Mouse (Mus musculus) lung, adult 2 months (tissue): Measurements from ENCODE around the gene Tnfrsf8. TPM values are rescaled to one million over a fixed set of nuclear protein-coding genes. Genes with fewer than 3 reads are reported as not detected.

ENCODE experiments used
- DNase-seq: peaks from one replicate; pipeline ENCODE4 v3.0.0; 2022
- H3K4me1 ChIP-seq: fragments of 200-500 bp; 2 replicates; pipeline ENCODE4 v1.6.1; 2011; ENCODE audit warnings: low read length; ENCODE audit not compliant: control insufficient read depth, insufficient read depth
- H3K4me3 ChIP-seq: fragments of 200-500 bp; replicated peaks from 2 replicates; pipeline ENCODE3; 2011; ENCODE audit warnings: low read depth, mild to moderate bottlenecking, control low read depth, low read length; ENCODE audit errors: extremely low read depth
- CTCF ChIP-seq: fragments of 200-500 bp; IDR thresholded peaks from 2 replicates; pipeline ENCODE4 v1.5.1; 2011; ENCODE audit warnings: mild to moderate bottlenecking, low read length, control low read depth; ENCODE audit not compliant: insufficient read depth
- POLR2A ChIP-seq: fragments of 200-500 bp; IDR thresholded peaks from 2 replicates; pipeline ENCODE4 v1.6.1; 2011; ENCODE audit warnings: low read depth, mild to moderate bottlenecking, control low read depth, low read length, borderline replicate concordance; ENCODE audit errors: extremely low read depth
- WGBS: fragments of 180-500 bp; shearing (Covaris S2); methylation state at CpG from one replicate; pipeline ENCODE4 v1.1.7; 2018; 5-methylcytosine and 5-hydroxymethylcytosine counted together
- polyA plus RNA-seq: library from polyadenylated mRNA; depleted of rRNA; stranded (reverse); fragments of >200 nt; gene quantifications from 2 replicates; pipeline ENCODE4 v1.2.3, GENCODE M21; 2012

Tnfrsf8 gene
- polyA plus RNA-seq, 1 experiment, result 0.28 TPM

DNA sequence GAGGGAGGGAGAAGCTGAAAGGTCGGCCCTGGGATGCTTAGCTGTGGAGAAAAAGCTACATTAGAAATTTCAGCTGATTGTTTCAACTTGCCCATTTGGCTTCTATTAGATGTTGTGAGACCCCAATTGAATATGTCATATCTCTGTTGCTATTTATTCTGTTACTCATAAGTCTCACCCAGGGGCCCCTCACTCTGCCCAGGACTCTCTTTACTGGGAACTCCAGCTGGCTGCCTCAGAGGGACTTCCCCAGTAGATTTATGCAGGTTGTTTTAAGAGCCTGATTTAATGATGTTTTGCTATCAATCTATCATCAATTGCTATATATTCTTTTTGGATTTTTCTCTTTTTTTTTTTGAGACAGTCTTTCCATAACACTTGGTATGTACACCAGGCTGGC is 21.1 kb upstream of the Tnfrsf8 start:
- WGBS, result 61% methylated on average over 1 of the region's 1 CpGs
- TF ChIP-seq POLR2A (no peak), CTCF (no peak)
- no peak overlapping the region for H3K4me3 ChIP-seq
- no peaks in the 10 kb centered on the region for H3K4me1 ChIP-seq
- DNase-seq, result no peak

DNA sequence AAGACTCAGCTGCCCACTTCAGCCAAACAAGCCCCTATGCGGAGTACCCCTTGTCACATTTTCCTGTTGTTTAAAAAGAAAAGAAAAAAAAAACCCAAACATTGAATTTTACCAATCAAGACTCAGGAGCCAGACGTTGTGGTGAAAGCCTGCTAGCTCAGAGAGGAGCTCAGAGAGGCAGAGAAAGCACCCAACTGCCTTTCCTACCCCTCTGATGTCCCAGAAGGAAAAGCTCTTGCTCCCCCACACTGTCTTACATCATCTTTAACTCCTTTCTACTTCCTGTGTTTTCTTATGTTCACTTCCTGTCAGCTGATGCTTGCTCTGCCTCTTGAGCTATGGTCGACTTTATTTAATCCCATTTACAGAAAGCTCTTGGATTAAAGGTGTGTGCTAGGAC is 8.7 kb upstream of the Tnfrsf8 start:
- TF ChIP-seq CTCF (no peak), POLR2A (no peak)
- 45% methylated on average over 3 of the region's 3 CpGs for WGBS
- Histone ChIP-seq H3K4me1 (no peaks in the 10 kb centered on the region), H3K4me3 (no peak overlapping the region)
- no peak for DNase-seq

DNA sequence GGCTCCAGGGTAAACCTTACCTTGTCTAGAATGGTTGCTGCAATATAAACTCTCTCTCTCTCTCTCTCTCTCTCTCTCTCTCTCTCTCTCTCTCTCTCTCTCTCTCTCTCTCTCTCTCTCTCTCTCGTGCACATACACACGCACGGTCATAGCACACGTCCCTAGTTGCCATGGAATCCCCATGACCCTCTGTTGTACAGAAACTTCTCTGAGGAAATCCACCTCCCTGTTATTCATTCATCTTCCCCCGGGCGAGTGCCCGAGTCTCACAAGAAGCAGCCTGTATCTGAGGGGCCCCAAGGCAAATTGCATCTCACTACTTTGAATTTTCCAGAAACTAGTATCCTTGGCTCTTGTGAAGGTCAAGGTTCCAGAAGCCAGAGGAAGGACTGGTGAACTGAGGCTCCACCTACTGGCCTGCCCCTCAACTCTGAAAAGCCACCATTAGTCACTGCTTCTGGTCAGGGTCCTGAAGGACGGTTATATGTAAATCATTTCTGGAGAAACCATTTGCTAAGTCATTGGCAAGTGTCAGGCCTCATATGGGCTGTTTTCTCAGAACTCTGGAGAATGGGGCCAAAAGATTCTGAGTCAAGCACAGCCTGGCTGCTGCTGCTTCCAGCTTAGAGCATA is 8.1 kb upstream of the Tnfrsf8 start:
- Histone ChIP-seq H3K4me1 (no peaks in the 10 kb centered on the region), H3K4me3 (no peak overlapping the region)
- TF ChIP-seq CTCF (no peak), POLR2A (no peak)
- no peak for DNase-seq
- 68% methylated on average over 8 of the region's 8 CpGs for WGBS

DNA sequence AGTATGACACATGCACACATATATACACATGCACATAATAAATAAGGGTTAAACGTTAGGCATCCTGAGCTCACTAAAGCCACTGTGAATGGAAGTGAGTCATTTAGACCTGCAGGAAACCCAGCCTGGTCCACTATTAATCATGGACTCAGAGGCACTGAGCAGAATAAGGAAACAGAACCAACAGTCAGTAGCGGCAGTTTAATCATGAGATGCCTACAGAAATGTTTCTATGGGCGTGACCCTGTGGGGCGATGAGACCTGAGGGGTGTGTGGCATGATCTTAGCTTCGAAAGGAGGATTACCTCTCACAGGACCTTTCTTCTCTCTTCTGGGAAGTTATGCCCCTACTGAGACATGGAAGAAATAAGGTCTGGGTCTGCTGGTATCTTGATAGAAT is 7.2 kb upstream of the Tnfrsf8 start:
- TF ChIP-seq POLR2A (no peak), CTCF (no peak)
- DNase-seq, result no peak
- H3K4me3 ChIP-seq, result no peak overlapping the region
- WGBS, result 74% methylated on average over 5 of the region's 5 CpGs
- H3K4me1 ChIP-seq, result no peaks in the 10 kb centered on the region

DNA sequence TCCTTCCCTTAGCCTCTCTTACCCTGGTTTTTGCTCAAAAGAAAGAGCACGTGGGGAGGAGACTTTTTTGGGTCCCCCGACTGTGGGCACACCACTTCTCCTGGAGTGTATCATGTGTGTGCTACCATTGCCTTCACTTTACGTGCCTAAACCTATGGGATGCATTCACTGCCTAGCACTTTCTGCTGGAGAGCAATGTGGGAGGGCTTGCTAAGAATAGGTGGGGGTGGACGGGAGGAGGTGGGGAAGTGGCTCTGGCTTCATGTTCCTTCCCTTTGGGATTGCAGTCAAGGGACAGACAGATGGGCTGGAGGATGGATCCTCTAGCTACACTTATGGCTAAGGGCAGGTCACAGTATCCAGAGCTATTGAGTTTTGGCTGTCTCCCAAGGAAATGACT is 5.7 kb upstream of the Tnfrsf8 start:
- no peaks in the 10 kb centered on the region for H3K4me1 ChIP-seq
- WGBS, result 75% methylated on average over 4 of the region's 4 CpGs
- no peak for DNase-seq
- H3K4me3 ChIP-seq, result no peak overlapping the region
- TF ChIP-seq POLR2A (no peak), CTCF (no peak)

DNA sequence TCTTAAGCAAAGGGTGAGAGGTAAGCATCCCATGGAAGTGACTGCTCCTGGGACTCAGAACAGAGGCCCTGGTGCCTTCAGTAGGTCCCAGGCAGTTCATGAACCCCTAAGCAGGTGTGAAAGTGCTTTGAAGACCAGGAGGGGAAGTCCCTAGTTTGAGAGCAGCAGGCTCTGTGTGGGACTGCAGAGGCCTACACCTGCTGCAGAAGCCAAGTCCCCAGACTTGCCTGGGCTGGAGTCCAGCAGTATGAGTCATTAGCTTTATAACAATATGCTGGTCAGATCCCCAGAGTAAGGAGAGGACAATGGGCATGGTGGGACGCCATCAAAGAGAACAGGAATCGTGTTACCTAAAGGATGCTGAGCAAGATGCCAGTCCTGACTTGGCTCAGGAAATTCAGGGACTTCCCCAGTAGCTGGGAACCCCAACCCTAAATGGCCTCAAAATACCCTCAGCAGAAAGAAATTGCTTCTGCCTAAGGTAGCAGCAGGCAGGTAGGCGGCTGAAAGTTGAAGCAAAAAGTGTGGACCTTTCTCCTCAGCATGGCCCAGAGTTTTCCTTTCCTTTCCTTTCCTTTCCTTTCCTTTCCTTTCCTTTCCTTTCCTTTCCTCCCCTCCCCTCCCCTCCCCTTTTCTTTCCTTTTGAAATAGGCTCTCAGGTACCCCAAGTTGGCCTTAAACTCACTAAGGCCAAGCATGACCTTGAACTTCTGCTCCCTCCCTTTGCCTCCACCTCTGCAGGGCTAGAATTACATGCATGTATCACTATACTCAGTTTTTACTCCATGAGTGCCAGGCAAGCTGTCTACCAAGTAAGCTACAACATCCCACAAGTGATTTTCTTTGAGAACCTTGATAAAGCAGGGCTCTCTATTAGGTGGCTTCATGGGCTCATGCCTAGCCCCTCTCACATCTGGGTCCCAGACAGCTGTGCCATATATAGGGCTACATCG is 4.6 kb upstream of the Tnfrsf8 start:
- 50% methylated on average over 4 of the region's 4 CpGs for WGBS
- Histone ChIP-seq H3K4me3 (no peak overlapping the region), H3K4me1 (no peaks in the 10 kb centered on the region)
- DNase-seq, result no peak
- TF ChIP-seq POLR2A (no peak), CTCF (no peak)

DNA sequence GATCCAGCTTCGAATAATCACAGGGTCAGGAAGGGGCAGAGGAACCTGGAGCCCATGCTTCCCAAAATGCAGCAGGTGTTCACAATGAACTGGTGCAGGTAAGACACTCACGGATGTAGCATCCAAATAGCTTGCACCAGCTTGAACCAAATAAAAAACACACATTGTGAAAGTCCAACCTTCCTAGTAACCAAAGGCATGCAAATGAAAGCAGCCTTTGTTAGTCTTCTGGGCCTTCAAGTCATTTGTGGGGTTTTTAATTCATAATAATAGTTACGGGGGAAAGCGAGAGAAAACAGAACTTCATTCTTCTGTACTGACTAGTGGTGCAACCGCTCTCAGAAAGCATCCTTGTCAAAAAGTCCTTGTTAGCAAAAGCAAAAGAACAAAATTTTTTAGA is 1.7 kb upstream of the Tnfrsf8 start:
- 81% methylated on average over 5 of the region's 5 CpGs for WGBS
- DNase-seq, result no peak
- no peak overlapping the region for H3K4me3 ChIP-seq
- no peak for TF ChIP-seq CTCF
- H3K4me1 ChIP-seq, result no peaks in the 10 kb centered on the region

DNA sequence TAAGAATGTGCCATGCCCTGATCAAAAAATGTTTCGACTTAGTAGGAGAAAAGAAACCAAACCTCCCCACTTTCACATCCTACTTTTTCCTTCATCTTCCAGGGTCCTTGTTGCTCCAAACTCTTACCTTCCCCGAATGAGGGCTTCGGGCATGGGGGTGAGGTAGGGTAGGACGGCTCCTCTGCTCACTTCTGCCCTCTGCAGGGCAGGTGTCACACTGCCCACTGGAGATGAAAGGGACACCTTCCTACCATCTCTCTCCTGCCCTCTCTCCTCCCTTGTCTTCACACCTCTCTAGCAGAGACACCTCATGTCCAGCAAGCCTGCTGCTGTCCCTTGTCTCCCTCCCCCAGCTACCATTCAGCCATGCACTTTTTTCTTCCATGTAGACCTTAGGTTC is 998 bp downstream of the Tnfrsf8 start:
- no peak for DNase-seq
- TF ChIP-seq POLR2A, result no peak
- 63% methylated on average over 4 of the region's 4 CpGs for WGBS
- Histone ChIP-seq H3K4me1 (no peaks in the 10 kb centered on the region), H3K4me3 (no peak overlapping the region)

DNA sequence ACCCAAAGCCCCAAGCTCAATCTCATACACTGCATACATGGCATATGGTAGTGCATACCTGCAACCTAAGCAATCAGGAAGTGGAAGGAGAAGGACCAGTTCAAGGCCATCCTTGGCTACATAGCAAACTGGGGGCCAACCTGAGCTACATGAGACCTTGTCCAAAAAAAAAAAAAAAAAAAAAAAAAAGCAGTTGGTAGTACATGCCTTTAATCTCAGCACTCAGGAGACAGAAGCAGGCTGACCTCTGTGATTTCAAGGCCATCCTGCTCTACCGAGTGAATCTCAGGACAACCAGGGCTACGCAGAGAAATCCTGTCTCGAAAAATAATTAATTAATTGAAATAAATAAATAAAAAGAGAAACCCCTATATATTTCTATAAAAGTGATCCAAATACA is 1.7 kb downstream of the Tnfrsf8 start:
- DNase-seq, result no peak
- no peak overlapping the region for H3K4me3 ChIP-seq
- no peaks in the 10 kb centered on the region for H3K4me1 ChIP-seq
- no peak for TF ChIP-seq POLR2A
- no peak for TF ChIP-seq CTCF
- 78% methylated on average over 3 of the region's 3 CpGs for WGBS

DNA sequence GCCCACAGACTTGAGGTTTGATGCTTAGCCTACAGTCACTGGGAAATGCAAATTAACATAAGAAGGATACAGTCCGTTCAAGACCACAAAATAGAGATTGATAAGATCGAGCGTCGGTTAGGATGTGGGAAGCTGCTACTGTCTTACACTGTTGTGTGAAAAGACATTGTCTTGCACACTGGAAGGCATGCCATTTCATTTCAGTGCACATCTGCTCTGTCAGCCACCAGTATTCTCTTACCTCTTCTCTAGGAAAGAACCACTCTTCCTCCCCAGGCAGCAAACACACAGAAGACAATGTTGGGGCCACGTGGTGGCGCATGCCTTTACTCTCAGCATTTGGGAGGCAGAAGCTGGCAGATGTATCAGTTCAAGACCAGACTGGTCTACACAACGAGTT is 2.4 kb downstream of the Tnfrsf8 start:
- no peak for TF ChIP-seq CTCF
- no peak for TF ChIP-seq POLR2A
- Histone ChIP-seq H3K4me1 (no peaks in the 10 kb centered on the region), H3K4me3 (no peak overlapping the region)
- no peak for DNase-seq
- 70% methylated on average over 7 of the region's 7 CpGs for WGBS

DNA sequence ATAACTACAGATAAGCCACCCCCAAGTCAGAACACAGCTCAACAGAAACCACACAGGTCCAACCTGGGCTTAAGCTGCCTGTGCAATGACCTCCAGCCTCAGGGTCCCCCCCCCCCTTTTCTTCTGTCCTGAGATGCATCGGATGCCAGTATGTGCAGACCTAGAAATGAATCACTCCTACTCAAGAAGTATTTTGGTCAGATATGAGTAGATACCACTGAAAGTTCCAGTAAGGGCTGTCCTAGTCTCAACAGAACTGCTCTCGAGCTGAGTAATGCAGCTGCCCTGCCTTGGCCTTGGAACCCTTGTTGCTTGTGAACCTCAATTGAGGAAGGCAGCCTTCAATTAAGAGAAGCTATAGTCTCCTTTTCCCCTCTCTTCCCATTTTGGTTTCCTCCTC is 4.1 kb downstream of the Tnfrsf8 start:
- Histone ChIP-seq H3K4me1 (no peaks in the 10 kb centered on the region), H3K4me3 (no peak overlapping the region)
- 85% methylated on average over 2 of the region's 2 CpGs for WGBS
- TF ChIP-seq POLR2A, result no peak
- no peak for DNase-seq
